Mouse (Mus musculus) gastrocnemius, postnatal 10 days (tissue): ENCODE measurements around the gene Rps6ka5. TPM values are rescaled to one million over a fixed set of nuclear protein-coding genes. Genes with fewer than 3 reads are reported as not detected.

Experiments
- DNase-seq: peaks from one replicate; pipeline ENCODE4 v3.0.0; 2021; ENCODE audit warnings: mixed read lengths
- total RNA-seq, 2 experiments: library from RNA; stranded (reverse); gene quantifications; 2 replicates each; pipeline ENCODE4 v1.2.3; 2021

The Rps6ka5 gene
- total RNA-seq, 2 experiments from 2014 or later, result 10.4 to 11.5 TPM

DNA sequence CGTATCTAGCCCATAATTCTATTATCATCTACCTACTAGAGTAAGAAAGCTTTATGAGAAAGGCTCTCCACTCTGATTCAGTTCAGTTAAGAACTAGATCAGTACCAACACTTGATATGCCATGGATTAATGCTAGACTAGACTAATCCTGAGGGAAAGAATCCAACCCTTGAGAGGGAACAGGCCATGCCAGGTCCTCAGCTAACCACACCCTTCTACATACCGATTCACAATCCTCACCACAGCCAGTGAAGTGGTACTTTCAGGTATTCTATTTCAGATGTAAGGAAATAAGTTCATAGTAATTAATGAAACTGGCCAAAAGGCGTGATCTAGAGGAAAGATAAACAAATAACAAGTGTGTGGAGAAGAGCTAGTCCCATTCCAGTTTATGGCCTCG, 70.8 kb downstream of the Rps6ka5 start:
- no peak for DNase-seq

DNA sequence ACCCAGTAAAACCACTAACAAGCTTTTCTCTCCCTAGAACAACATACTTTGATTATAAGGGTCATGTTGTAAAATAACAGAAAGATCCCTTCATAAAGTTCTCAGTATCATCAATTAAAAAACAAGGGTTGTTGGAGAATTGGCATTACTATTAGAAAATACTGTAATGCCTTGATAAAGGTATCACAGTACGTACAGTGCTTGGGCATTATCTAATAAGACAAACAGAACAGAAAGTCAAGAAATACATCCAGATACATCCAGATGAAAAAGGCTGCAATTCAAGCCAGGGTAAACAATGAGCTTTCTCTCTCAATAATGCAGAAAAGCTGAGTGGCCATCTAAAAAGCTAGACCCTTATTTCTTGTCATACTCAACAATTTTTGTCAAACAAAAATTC, 84.8 kb downstream of the Rps6ka5 start:
- no peak for DNase-seq

DNA sequence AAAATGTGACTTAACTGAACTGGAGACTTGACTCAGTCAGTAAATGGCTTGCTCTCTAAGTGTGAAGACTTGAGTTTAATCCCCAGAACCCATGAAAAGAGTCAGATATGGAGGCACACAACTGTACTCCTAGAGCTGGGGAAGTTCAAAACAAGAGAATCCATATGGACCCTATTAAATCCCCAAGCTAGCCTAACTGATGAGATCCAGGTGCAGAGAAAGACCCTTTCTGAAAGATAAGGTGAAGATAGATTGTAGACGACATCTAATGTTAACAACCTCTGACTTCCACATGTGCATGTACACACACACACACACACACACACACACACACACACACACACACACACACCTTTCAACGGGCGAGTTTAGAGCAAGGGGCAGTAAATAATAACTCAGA, 86.1 kb downstream of the Rps6ka5 start:
- no peak for DNase-seq

DNA sequence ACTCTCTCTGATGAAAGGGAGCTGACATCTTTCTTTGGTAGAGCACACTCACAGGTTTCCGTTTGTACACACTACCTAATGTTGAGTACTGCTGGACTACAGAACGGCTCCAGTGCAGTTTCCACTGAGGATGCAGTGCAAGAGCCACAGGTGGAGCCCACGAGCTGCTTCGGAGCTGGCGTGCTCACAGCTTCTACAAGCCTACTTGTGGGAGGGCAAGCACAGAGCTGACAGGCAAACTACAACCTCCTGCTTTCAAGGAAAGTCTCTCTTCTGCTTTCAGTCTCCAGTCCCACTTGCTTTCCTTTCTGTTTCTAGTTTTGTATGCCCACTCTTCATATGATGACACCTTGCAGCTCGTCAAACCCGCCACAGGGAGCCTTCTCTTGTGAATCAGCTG, 87.1 kb downstream of the Rps6ka5 start:
- peak; percentile 12 for DNase-seq

DNA sequence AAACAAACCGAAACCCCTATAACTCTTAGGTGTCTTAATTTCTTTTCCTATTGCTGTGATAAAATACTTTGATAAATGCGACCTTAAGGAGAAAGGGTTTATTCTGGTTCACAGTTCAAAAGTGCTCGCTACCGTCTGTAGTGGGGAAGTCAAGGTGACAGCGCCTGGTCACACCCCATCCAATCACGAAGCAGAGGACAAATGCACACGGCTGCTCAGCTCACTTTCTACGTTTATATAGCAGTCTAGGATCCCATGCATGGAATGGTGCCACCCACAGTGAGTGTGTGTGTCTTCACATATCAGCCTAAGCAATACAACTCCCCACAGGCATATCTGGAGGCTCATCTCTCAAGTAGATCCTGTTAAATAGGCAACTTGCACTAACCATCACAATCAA, 88.9 kb downstream of the Rps6ka5 start:
- no peak for DNase-seq

DNA sequence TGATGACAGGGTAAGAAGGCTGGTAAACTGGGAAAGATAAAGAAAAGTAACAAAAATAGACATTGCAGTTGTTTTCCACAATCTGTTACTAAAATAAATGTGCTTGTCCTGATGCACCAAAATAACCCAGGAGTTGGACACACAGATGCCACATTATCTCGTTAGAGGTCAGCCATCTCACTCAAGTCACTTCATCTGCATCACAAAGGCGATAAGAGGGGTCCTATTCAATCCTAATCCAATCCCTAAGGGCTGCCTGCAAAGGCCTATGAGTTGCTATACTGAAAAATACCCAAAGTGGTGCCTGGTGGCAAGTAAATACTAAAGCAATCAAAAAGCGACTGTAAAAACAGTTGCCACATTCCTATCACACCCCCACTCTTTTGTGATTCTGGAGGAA, 90.0 kb downstream of the Rps6ka5 start:
- DNase-seq, result no peak

DNA sequence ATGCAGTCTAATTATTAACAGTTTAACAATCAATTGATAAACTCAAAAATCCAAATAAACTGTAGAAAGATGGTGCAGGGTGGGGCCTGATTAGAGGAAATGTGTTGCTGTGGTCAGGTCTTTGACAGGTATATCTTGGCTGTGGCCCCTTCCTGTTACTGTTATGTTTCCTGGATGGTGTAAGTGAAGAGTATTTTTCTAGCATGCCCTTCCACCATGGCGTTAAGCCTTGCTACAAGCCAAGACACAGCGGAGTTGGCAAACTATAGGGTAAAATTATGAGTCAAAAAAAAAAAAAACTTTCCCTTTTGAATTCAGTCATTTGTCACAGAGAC, 90.5 kb downstream of the Rps6ka5 start:
- DNase-seq, result no peak

DNA sequence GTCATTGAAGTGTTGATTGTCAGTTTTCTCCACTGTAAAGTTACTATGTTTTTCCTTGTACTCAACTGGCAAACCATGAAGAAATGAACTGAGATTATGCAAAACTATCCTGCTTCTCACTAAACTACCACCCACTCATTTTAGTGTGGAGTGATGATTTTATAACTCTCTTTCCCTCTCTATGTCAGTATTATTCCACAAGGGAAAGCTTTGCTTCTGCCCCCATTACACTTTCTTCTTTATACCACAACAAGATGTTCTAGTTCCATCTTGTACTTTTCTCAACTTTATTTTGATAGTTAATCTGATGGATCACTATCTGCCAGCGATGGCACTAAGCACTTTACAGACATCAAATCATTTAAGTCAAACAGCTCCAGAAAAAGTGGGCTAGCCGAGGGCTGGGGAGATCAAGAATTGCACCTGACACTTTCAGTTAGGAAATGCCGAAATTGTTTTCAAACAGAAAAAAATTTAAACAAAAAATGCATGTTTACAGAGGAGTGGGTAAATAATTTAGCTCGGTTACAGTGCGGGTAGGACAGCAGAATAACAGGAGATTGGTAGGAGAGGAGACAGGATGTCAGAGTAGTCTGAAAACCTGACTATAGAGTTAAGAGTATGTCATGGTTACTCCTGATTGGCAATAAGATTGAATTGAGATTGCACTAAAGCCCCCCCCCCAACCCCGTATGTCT, 91.0 kb downstream of the Rps6ka5 start:
- DNase-seq, result no peak

DNA sequence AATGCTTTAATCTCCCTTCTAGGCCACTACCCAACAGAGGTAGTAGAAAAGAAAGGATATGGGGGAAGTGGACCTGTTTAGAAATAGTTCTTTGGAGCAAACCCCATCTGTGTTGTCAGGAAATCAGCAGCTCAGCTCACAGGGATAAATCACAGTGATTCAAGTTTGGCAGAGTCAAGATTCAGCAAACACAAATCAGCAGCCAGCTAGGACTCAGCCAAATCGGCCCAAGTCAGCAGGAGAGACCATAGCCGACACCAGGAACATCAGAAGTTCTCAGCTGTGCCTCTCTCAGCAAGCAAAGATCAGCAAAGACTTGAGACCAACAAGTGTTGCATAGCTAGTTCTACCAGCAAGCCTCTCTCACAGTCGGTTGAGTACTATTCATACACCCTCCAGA, 93.6 kb downstream of the Rps6ka5 start:
- no peak for DNase-seq

DNA sequence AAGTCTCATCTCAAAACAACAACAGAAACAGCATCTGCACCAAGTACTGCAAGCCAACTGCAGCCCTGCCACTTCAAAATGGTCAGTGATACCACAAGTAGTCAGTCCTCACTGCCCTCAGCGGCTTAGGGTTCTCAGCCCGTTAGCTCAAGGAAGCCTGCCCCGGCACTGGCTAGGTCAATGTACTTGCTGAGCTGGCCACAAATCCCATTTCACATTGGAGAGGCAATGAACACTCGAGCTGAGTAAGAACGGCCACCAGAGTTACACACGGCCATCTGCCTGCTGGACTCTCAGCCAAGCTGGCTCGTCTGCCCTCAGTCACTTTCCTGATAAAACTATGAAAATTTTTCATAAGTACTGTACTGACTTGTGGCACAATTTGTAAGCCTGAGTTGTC, 95.5 kb downstream of the Rps6ka5 start:
- DNase-seq, result no peak

DNA sequence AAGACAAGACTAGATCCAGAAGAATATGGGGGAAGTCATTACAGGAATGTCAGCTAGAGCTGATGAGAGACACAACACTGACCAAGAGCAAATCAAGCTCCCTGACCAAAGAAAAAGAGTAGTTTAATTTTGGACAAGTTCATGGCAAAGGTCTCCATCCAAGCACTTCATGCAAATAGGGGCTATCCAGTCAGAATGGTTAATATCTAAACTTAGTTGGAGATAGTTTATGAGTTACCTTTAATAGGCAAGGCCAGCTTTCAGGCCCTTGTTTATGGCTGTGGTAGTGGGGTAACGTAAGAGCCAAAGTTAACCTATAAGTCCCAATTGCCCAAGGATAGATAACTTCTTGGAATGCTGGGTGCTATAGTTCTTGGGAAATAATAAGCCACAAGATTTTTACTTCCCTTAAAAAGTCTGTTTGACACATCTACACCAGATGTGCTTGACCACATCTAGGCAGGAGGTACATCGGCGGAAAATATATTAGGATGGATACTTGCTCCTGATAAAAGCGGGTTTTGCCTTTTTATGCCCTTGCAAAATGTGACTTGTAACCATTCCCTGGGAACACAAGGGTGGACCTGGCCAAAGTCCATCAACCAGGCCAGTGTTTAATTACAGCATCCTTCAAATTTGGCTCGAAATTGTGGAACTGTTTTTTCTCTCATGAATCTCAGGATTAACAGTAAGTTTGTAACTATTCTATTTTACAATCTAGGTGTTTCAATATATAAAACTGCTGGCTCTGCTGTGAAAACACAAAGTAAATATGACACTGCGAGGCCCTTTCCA, 97.5 kb downstream of the Rps6ka5 start:
- no peak for DNase-seq

DNA sequence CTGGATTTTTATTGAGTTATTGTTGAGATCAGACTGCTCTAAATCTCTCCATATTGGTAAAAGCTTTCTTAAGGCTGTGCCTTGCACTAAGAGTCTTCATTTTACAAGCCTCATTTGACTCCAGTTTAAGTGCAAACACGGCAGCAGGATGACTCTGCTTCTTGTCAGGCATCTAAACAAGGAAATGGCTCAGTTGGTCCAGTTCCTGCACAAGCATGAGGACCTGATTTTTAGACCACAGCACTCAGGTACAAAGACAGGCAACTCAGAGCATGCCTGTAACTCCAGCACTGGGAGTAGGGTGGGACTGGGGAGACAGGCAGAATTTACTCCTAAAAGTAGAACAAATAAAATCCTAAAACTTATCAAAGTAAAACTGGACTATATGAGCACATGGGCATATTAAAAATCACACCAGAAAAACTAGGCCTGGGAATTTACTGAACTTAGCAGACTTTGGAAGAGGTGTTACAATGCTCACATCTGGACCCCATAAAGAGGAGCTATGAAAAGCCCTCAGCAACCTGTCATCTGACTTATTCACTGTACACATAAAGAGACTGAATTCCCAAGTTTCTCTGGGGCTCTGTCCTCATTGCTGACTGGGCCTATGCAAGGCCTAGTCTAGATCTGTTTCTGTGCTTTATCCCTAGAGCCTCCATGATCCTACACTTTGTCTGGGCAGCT, 99.6 kb downstream of the Rps6ka5 start:
- no peak for DNase-seq

DNA sequence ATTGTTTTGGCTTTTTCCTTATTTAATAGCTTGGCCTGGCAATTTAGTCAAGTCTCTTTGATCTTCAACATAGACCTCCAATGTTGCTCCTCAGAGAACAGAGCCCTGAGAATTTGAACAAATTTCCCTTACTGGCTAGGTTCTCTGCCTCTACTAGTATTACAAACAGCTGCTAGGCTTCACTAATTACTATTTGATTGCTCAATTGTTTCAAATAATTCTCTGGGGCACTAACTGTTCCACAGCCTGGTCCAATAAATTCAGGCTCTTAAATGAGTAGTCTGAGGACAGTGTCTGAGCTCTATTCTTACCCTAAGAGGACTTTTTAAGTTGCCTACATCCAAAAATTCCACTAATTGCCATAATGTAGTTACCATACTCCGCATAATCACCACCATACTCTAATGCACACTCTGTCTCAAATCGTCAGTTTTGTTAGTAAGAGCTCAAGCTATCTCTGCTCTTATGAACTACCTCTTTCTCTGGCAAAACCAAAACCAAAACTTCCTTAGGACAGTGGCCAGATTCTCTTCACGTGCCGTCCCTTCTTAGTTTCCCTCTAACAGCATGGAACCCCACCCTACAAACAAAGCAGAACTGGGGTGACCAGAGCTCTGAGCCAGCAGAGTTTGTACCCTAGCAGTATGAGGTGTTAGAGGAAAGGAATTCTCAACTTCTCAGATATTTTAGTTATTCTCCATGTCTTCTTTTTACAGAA, 100.4 kb downstream of the Rps6ka5 start:
- DNase-seq, result no peak

DNA sequence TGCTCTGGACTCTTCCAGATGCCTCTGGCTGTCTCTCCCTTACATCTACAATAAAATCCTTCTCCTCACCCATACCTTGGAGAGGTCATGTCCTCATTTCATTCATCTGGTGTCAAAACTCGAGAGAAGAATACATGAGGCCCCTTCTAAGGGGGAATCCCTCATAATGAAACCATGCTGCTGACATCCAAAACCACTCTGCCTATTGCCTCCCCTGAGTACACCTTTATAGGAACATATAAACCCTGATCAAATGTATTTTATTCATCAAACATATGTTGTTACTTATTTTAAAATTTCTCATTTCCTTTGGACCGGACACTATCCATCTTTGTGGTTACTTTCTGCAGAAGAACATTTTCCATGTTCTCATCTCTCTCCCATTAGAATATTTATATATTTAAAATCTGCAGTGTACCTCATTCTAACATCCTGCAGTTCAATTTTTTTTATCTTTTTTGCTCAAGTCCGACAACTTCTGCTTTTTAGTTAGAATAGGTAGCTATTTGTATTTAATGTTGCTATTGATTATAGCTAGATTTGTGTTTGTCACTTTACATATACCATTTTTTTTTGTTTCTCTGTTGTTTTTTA, 101.8 kb downstream of the Rps6ka5 start:
- no peak for DNase-seq

DNA sequence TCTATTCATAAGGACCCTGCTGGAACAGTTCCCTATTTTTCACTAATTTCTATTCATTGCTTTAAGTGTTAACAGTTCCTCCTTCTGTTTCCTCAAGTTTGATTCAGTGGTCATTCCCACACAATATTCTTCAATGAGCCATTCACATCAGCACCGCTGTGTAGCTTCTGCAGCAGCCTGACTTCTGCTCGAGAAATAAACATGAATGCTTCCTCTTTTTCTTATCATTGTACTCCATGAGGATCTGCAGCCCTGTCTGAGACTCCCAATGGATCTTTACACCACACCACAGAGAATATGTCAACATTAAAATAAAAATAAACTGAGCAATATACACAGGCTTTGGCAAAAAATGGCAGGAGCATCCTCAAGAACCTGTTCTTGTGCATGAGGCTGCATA, 111.5 kb downstream of the Rps6ka5 start:
- DNase-seq, result no peak

DNA sequence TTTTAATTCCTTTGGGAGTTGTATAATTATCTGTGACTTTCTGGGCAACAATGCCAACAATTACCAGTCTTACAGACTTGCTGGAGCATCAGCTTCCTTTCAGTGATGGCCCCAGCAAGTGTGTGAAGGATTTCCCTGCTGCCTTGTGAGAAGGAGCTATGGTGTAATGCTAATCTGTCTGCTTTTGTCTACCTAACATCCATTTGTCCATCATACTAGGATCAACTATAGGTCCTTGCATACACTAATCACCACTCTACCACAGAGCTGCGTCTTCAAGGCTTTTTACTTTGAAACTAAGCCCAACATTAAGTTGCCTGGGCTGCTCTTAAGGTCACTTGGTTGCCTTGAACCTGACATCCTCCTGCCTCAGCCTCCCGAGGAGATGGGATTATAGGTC, 112.9 kb downstream of the Rps6ka5 start:
- DNase-seq, result no peak

DNA sequence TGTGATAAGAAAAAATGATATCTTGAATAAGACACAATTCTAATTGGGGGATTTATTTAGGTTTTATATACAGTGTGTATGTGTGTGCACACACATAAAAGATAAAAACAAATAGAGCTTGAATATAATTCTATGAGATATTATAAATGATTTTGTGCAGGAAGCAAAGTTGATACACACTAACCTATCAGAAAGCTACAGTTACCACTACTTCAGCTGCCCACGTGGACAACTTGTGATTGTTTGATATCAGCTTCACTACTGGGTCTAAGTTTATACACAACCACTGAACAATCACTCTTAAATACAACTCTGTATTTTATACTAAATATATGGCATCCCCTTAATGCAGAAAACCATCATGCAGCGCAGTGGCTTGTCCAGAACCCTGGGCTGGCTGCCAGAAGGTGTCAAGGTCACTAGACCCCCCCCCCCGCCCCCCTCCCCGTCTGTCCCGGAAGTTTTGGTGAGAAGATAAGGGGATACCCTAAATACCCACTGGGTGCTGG, 113.5 kb downstream of the Rps6ka5 start:
- no peak for DNase-seq

DNA sequence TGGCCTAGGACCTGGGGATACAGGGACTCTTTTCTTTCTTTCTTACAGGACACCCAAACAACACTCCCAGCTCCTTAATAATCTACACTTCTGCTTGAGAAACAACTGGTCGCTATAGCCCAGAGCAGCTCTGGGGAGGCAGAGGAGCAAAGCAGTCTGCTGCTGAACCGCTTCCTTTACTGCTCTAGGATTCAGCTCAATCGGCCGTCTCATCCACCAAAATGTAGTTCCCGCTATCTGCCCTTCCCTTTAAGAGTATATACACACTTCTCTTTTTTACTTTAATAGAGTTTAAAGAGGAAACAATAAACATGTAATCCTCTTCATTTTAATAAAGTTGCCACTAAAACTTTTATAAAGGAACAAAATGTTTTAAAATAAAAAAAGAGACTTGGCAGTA, 117.0 kb downstream of the Rps6ka5 start:
- no peak for DNase-seq

DNA sequence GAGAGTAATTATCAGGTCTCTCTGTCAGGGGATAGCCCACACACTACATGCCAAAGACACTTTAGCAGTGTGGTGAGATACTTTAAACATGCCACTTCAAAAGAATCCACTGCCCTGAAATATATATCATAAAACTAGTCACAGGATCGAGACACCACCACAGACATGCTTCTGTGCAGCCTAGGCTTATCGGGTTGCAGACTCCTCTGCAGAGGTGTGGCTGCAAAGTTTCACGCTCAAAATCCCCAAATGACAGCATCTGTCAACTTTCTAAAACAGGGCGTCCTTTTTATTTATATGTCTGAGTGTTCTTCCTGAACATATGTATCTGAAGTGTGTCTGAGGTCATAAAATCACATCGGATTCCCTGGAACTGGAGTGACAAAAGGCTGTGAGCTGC, 117.7 kb downstream of the Rps6ka5 start:
- no peak for DNase-seq

DNA sequence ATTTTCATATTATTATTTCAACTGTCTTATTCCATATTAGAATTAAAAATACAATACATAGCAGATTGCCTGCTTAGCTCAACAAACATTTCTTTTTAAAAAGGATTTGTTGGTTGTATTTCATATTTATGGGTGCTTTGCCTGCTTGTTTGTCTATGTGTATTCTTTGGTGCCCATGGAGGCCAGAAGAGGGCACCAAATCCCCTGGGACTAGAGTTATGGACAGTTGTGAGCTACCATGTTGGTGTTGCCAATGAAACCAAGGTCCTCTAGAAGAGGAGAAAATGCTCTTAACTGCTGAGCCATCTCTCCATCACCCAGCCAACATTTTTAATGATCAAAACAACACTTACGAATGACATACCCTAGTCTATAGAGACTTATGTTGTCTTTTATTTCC, 120.0 kb downstream of the Rps6ka5 start:
- DNase-seq, result no peak

DNA sequence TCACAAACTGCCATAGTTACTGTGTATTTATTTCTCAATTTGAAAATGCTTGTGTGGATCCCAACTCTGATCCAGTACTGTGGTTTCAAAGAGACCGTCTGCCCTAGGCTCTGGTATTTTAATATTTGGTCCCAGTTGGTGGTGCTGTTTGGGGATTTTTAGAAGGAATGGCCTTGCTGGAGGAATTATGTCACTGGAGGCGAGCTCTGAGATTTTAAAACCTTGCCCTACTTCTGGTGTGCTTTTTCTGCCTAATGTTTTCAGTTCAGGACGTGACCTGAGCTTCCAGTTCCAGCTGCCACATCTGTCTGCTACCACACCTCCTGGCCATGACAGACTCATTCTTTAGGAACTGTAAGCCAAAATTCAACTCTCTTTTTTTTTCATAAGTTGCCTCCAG, 121.2 kb downstream of the Rps6ka5 start:
- DNase-seq, result no peak

DNA sequence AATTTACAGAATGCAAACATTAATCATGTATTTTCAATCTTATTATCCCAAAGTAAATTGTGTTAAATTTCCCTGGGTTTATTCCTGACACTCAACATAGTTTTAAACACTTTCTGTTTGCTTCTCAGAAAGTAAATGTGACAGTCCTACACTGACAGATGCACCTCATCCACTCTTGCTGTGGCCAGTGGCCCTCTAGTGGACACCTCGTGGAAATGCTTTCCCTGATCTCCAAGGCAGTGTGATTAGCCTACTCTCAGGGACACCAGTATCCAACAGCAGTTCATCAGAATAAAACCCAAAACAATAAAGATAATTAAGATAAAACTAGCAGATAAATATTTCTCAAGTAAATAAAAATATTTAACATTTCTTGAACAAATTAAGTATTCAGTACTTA, 122.2 kb downstream of the Rps6ka5 start:
- DNase-seq, result peak; percentile 25
